Mouse (Mus musculus): Measurements from ENCODE around the gene Fam206a.

The Fam206a gene

GRCm38 (mm10) chr4:56801907-56802668, at the start of gene Fam206a, which contains the start of gene Elp1:
TSS of gene Fam206a (plus strand) at chr4:56802345.
TSS of gene Elp1 (minus strand) at chr4:56802331.
- DNase-seq (ENCODE audit: inconsistent ontology term), result peak; percentile 96

GRCm38 (mm10) chr4:56756021-56756420, 46.1 kb upstream of the Fam206a start:
- no peak for DNase-seq (ENCODE audit: inconsistent ontology term)

GRCm38 (mm10) chr4:56756966-56757600, 45.1 kb upstream of the Fam206a start:
- DNase-seq (ENCODE audit: inconsistent ontology term), result no peak

GRCm38 (mm10) chr4:56757693-56758092, 44.5 kb upstream of the Fam206a start:
- no peak for DNase-seq (ENCODE audit: inconsistent ontology term)

GRCm38 (mm10) chr4:56767861-56768284, 34.3 kb upstream of the Fam206a start:
- no peak for DNase-seq (ENCODE audit: inconsistent ontology term)

GRCm38 (mm10) chr4:56768913-56769312, 33.2 kb upstream of the Fam206a start:
- no peak for DNase-seq (ENCODE audit: inconsistent ontology term)

- no peak for DNase-seq (ENCODE audit: inconsistent ontology term)
Measured at GRCm38 (mm10) chr4:56771065-56771464, 31.1 kb upstream of the Fam206a start.

- DNase-seq (ENCODE audit: inconsistent ontology term), result no peak
Measured at GRCm38 (mm10) chr4:56791373-56791772, 10.8 kb upstream of the Fam206a start.

GRCm38 (mm10) chr4:56802669-56803150, 565 bp downstream of the Fam206a start:
- DNase-seq (ENCODE audit: inconsistent ontology term), result no peak

GRCm38 (mm10) chr4:56809050-56809449, 6.9 kb downstream of the Fam206a start:
- DNase-seq (ENCODE audit: inconsistent ontology term), result no peak

- DNase-seq (ENCODE audit: inconsistent ontology term), result no peak
Measured at GRCm38 (mm10) chr4:56811642-56812041, 9.5 kb downstream of the Fam206a start.

- DNase-seq (ENCODE audit: inconsistent ontology term), result no peak
Measured at GRCm38 (mm10) chr4:56812096-56812495, 10.0 kb downstream of the Fam206a start.

GRCm38 (mm10) chr4:56815131-56815530, 13.0 kb downstream of the Fam206a start:
- no peak for DNase-seq (ENCODE audit: inconsistent ontology term)

GRCm38 (mm10) chr4:56820017-56820550, 17.9 kb downstream of the Fam206a start:
- no peak for DNase-seq (ENCODE audit: inconsistent ontology term)

- DNase-seq (ENCODE audit: inconsistent ontology term), result no peak
Measured at GRCm38 (mm10) chr4:56824231-56824630, 22.1 kb downstream of the Fam206a start.

- DNase-seq (ENCODE audit: inconsistent ontology term), result no peak
Measured at GRCm38 (mm10) chr4:56828932-56829331, 26.8 kb downstream of the Fam206a start.

GRCm38 (mm10) chr4:56829511-56829921, 27.4 kb downstream of the Fam206a start:
- DNase-seq (ENCODE audit: inconsistent ontology term), result peak; percentile 98

GRCm38 (mm10) chr4:56831013-56831609, 29.0 kb downstream of the Fam206a start:
- peak; percentile 39 for DNase-seq (ENCODE audit: inconsistent ontology term)

- no peak for DNase-seq (ENCODE audit: inconsistent ontology term)
Measured at GRCm38 (mm10) chr4:56831998-56832397, 29.9 kb downstream of the Fam206a start.

GRCm38 (mm10) chr4:56837661-56838060, 35.5 kb downstream of the Fam206a start:
- peak; percentile 50 for DNase-seq (ENCODE audit: inconsistent ontology term)

GRCm38 (mm10) chr4:56840297-56840696, 38.2 kb downstream of the Fam206a start:
- no peak for DNase-seq (ENCODE audit: inconsistent ontology term)

- DNase-seq (ENCODE audit: inconsistent ontology term), result no peak
Measured at GRCm38 (mm10) chr4:56842501-56842900, 40.4 kb downstream of the Fam206a start.

All from Muller cell, postnatal 12 days (primary cell).